Mouse (Mus musculus) lung, postnatal 0 days (tissue): ENCODE measurements around the gene Kpna4.

Experiments
- CTCF ChIP-seq: IDR thresholded peaks from 2 replicates; pipeline ENCODE4 v1.5.1; 2016; ENCODE audit warnings: antibody characterized with exemption, mild to moderate bottlenecking
- EP300 ChIP-seq: IDR thresholded peaks from 2 replicates; pipeline ENCODE4 v1.6.1; 2016; ENCODE audit warnings: antibody characterized with exemption, mild to moderate bottlenecking, control low read depth

GRCm38 (mm10) chr3:69054760-69055432, 72.0 kb downstream of the Kpna4 start:
- TF ChIP-seq CTCF (no peak), EP300 (no peak)
